17 mouse cellular contexts compared by ENCODE assay signal in the genomic region with DNA sequence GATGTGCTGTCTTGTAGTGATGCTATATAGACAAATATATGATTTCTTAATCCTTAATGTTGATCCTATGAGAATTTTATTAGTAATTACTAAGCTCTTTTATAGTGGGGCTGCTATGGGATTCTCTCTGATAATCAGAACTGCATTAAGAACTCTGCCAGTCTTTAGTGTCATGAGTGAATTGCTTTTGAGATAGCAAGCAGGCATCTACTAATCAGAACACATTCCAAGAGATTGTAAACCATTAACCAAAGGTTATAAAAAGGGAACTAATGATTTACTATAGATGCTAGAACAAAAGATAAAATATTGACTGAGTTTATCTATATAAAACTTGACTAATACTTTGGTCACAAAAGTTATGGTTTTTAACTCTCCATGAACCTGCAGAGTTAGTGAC. TPM values are rescaled to one million over a fixed set of nuclear protein-coding genes. Genes with fewer than 3 reads are reported as not detected.
"Had no signal": no experiment of that assay in that cellular context is flagged by ENCODE, and none has a peak within 500 bp of the region (broad histone marks: within the 10 kb centered on the region; RNA-seq: fewer than 3 reads in every experiment).

No protein-coding gene starts in this region.

- H3K4me2 ChIP-seq: neural tube, embryonic 13.5 days; neural tube, embryonic 15.5 days; stomach, embryonic 15.5 days had no signal

- H3K9ac ChIP-seq: neural tube, embryonic 13.5 days; neural tube, embryonic 15.5 days; stomach, embryonic 15.5 days had no signal

- H3K9me3 ChIP-seq: neural tube, embryonic 13.5 days; neural tube, embryonic 15.5 days; stomach, embryonic 15.5 days had no signal

- H3K27me3 ChIP-seq: neural tube, embryonic 13.5 days; neural tube, embryonic 15.5 days; stomach, embryonic 15.5 days had no signal

- H3K4me1 ChIP-seq: neural tube, embryonic 13.5 days; neural tube, embryonic 15.5 days; stomach, embryonic 15.5 days had no signal

- H3K36me3 ChIP-seq: neural tube, embryonic 13.5 days; neural tube, embryonic 15.5 days; stomach, embryonic 15.5 days had no signal

- DNase-seq: retina, postnatal 1 day; right cerebral cortex, adult 18-20 months; right cerebral cortex, postnatal 14 days; right cerebral cortex, postnatal 25 days; right cerebral cortex, postnatal 4 days; spleen, adult 18-20 months; thymus, adult 18-20 months; thymus, adult 2 months; thymus, postnatal 14 days; thymus, postnatal 25 days; thymus, postnatal 36 days; thymus, postnatal 4 days had no signal

- H3K27ac ChIP-seq: neural tube, embryonic 13.5 days; neural tube, embryonic 15.5 days; stomach, embryonic 15.5 days; stomach, postnatal 0 days had no signal

- H3K4me3 ChIP-seq: neural tube, embryonic 13.5 days; neural tube, embryonic 15.5 days; stomach, embryonic 15.5 days had no signal

RNA-seq across cellular contexts. Expression of gene Ccn2, which starts 8.5 kb away (rescaled TPM):
- total RNA-seq: neutrophil, adult 5-6 weeks had no signal
